Mouse (Mus musculus): ENCODE measurements around the gene Tbc1d10b. TPM values are rescaled to one million over a fixed set of nuclear protein-coding genes. Genes with fewer than 3 reads are reported as not detected.
A peak's percentile ranks its signal among the peaks of the same experiment; 100 is the strongest.

Gene Tbc1d10b
- total and polyA plus RNA-seq, 3 experiments: 37.4 to 70.3 TPM; not detected in 1

GRCm38 (mm10) chr7:127233368-127233749 lies 25.1 kb upstream of the Tbc1d10b start:
- Histone ChIP-seq H3K9ac (ENCODE audit: control insufficient read depth, low read depth, low read length, poor library complexity, severe bottlenecking) (peak overlapping the region; percentile 94), H3K27ac (ENCODE audit: control insufficient read depth, low read depth, low read length) (peak overlapping the region; percentile 74), H3K4me1 (ENCODE audit: control insufficient read depth in 1 of 2, insufficient read depth in 2 of 2, low read length in 2 of 2) (peaks cover 2 to 20% of the 10 kb centered on the region in 2 experiments; a peak in 3 of 4 replicates), H3K79me2 (ENCODE audit: control insufficient read depth, insufficient read depth, low read length, poor library complexity) (peaks cover 37% of the 10 kb centered on the region), H3K9me3 (replicated peaks; ENCODE audit: insufficient read depth, low read length) (no peaks in the 10 kb centered on the region), H3K27me3 (ENCODE audit: control insufficient read depth in 1 of 2, insufficient read depth in 2 of 2, low read length in 2 of 2) (no peaks in the 10 kb centered on the region), H3K36me3 (ENCODE audit: control insufficient read depth in 1 of 2, insufficient read depth in 2 of 2, low read length in 2 of 2) (peaks cover 0 to 14% of the 10 kb centered on the region in 2 experiments; a peak in 3 of 4 replicates), H3K4me3 (ENCODE audit: control insufficient read depth in 1 of 2, insufficient read depth in 1 of 2, low read depth in 2 of 2, low read length in 2 of 2) (peak overlapping the region; percentile 80 to 83)
- TF ChIP-seq MXI1 (IDR thresholded peaks at IDR 0.05; ENCODE audit: low read depth, low read length) (peak; percentile 15; the same call in 1 of the 2 replicates), NRF1 (IDR thresholded peaks at IDR 0.05; ENCODE audit: insufficient read depth, low read depth, low read length, poor library complexity, severe bottlenecking) (no peak), MYC (IDR thresholded peaks at IDR 0.05; ENCODE audit: low read depth, low read length) (no peak), ZKSCAN1 (IDR thresholded peaks at IDR 0.05; ENCODE audit: low read depth, low read length) (peak; percentile 91)
- peak; percentile 71 for DNase-seq (ENCODE audit: low read depth, low spot score)

DNA sequence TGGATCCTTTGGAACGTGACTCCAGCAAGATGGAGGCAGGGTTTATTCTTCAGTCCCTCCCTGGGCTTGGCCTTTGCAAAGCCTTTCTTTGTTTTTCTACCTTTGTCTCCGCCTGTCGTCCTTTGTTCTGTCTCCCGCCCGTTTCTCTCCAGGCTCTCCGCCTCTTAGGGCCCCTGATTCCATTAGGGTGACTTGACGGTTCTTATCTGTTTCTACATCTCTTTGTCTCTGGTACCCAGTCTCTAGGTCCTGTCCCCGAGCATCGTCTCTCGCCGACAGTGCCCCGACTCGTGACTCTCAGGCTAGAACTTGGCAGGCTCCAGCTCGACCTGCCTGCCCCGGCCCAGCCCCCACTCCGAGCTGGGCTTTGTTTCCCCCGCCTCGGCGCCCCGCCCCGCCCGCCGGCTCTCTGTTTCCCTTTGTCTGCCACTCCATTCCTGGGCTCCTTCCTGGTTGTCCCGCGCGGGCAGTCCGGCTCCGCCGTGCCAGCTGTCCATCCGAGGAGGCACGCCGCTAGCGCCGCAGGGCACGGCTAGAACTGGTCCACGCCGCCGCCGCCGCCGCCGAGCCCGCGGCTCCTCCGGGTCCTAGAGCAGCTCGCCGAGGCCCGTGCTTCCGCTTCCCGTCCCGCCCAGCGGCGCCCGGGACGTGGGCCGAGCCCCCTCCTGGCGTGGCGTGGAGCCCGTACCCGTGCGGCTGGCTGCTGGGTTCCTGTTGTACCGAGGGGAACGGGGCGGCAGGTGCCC lies 24.5 kb upstream of the Tbc1d10b start, which contains the start of the genes Zfp553 and Sept1:
Zfp553 (plus strand) TSS at position 440 of the 746 bp plus-strand sequence.
Sept1 (minus strand) TSS at position 509 of the 746 bp plus-strand sequence.
- Histone ChIP-seq H3K27me3 (ENCODE audit: control insufficient read depth in 1 of 2, insufficient read depth in 2 of 2, low read length in 2 of 2) (no peaks in the 10 kb centered on the region), H3K9ac (ENCODE audit: control insufficient read depth, low read depth, low read length, poor library complexity, severe bottlenecking) (peak within 1 kb of the TSS; percentile 94), H3K79me2 (ENCODE audit: control insufficient read depth, insufficient read depth, low read length, poor library complexity) (peaks cover 37% of the 10 kb centered on the region), H3K9me3 (replicated peaks; ENCODE audit: insufficient read depth, low read length) (no peaks in the 10 kb centered on the region), H3K4me1 (ENCODE audit: control insufficient read depth in 1 of 2, insufficient read depth in 2 of 2, low read length in 2 of 2) (peaks cover 2 to 20% of the 10 kb centered on the region in 2 experiments; a peak in 3 of 4 replicates), H3K36me3 (ENCODE audit: control insufficient read depth in 1 of 2, insufficient read depth in 2 of 2, low read length in 2 of 2) (peaks cover 0 to 14% of the 10 kb centered on the region in 2 experiments; a peak in 3 of 4 replicates), H3K27ac (ENCODE audit: control insufficient read depth, low read depth, low read length) (peak within 1 kb of the TSS; percentile 74), H3K4me3 (ENCODE audit: control insufficient read depth in 1 of 2, insufficient read depth in 1 of 2, low read depth in 2 of 2, low read length in 2 of 2) (peak within 1 kb of the TSS; percentile 80 to 83)
- DNase-seq (ENCODE audit: low read depth, low spot score): peak; percentile 88
- no peak for TF ChIP-seq MEF2A (IDR thresholded peaks at IDR 0.05; ENCODE audit: extremely low read depth, insufficient replicate concordance, low read depth, low read length, poor library complexity, severe bottlenecking)
- no peak for TF ChIP-seq USF2 (IDR thresholded peaks at IDR 0.05; ENCODE audit: borderline replicate concordance in 1 of 2, insufficient read depth in 1 of 2, low read depth in 1 of 2, low read length in 2 of 2)
- no peak for TF ChIP-seq JUND (IDR thresholded peaks at IDR 0.05; ENCODE audit: low read depth, low read length)
- TF ChIP-seq NELFE (IDR thresholded peaks at IDR 0.05; ENCODE audit: low read depth, low read length): peak; percentile 58; the same call in 1 of the 2 replicates
- TF ChIP-seq UBTF (IDR thresholded peaks at IDR 0.05; ENCODE audit: borderline replicate concordance, insufficient read depth, low read depth, low read length): peak; percentile 38; the same call in 1 of the 2 replicates
- TF ChIP-seq CHD1 (IDR thresholded peaks at IDR 0.05; ENCODE audit: low read depth, low read length): no peak
- peak; percentile 67 for TF ChIP-seq TBP (IDR thresholded peaks at IDR 0.05; ENCODE audit: low read depth, low read length)
- peak; percentile 41; the same call in 1 of the 2 replicates for TF ChIP-seq MAZ (IDR thresholded peaks at IDR 0.05; ENCODE audit: low read depth, low read length)
- no peak for TF ChIP-seq ZC3H11A (IDR thresholded peaks at IDR 0.05; ENCODE audit: low read depth, low read length)
- peak; percentile 50; the same call in 1 of the 2 replicates for TF ChIP-seq TCF12 (IDR thresholded peaks at IDR 0.05; ENCODE audit: low read depth, low read length)
- no peak for TF ChIP-seq MAFK (IDR thresholded peaks at IDR 0.05; ENCODE audit: borderline replicate concordance, low read depth, low read length)
- TF ChIP-seq GABPA (IDR thresholded peaks at IDR 0.05; ENCODE audit: low read depth, low read length): no peak
- TF ChIP-seq ZNF384 (IDR thresholded peaks at IDR 0.05; ENCODE audit: low read depth, low read length): no peak
- TF ChIP-seq KAT2A (conservative IDR thresholded peaks at IDR 0.05; ENCODE audit: low read depth, low read length): no peak; the same call in 1 of the 2 replicates
- no peak for TF ChIP-seq ZKSCAN1 (IDR thresholded peaks at IDR 0.05; ENCODE audit: low read depth, low read length)
- no peak for TF ChIP-seq RCOR1 (IDR thresholded peaks at IDR 0.05; ENCODE audit: low read depth, low read length)
- TF ChIP-seq MAX (IDR thresholded peaks at IDR 0.05; ENCODE audit: low read length): peak; percentile 32
- no peak for TF ChIP-seq CHD2 (IDR thresholded peaks at IDR 0.05; ENCODE audit: low read length)
- TF ChIP-seq SMC3 (IDR thresholded peaks at IDR 0.05; ENCODE audit: low read depth, low read length): no peak
- TF ChIP-seq BHLHE40 (IDR thresholded peaks at IDR 0.05; ENCODE audit: borderline replicate concordance, low read depth, low read length): peak; percentile 36; the same call in 1 of the 2 replicates
- TF ChIP-seq POLR2AphosphoS5 (IDR thresholded peaks at IDR 0.05; ENCODE audit: borderline replicate concordance, low read depth, low read length): no peak
- TF ChIP-seq EP300 (IDR thresholded peaks at IDR 0.05; ENCODE audit: low read depth in 1 of 2, low read length in 2 of 2): no peak; a peak in 1 of 4 replicates
- TF ChIP-seq POLR2A (IDR thresholded peaks at IDR 0.05; ENCODE audit: control insufficient read depth in 1 of 2, insufficient read depth in 1 of 2, low read depth in 1 of 2, low read length in 2 of 2, poor library complexity in 1 of 2): peak; percentile 51 to 85
- peak; percentile 78 for TF ChIP-seq HCFC1 (IDR thresholded peaks at IDR 0.05; ENCODE audit: low read depth, low read length)
- no peak for TF ChIP-seq MYB (IDR thresholded peaks at IDR 0.05; ENCODE audit: low read depth, low read length)
- no peak for TF ChIP-seq NRF1 (IDR thresholded peaks at IDR 0.05; ENCODE audit: insufficient read depth, low read depth, low read length, poor library complexity, severe bottlenecking)

All from MEL (cell line).